Mouse (Mus musculus) liver, adult 2 months (tissue): ENCODE results near the gene Kpna1. TPM values are rescaled to one million over a fixed set of nuclear protein-coding genes. Genes with fewer than 3 reads are reported as not detected.
"Not testable (repeated sequence)": the region's sequence is repeated elsewhere in the genome, so short reads cannot be mapped to it uniquely, and the experiment has no call there.

Experiments used
- DNase-seq: peaks from one replicate; pipeline ENCODE4 v3.0.0-alpha.2; 2011; ENCODE audit warnings: low read depth, low spot score; ENCODE audit errors: extremely low read depth
- H3K27ac ChIP-seq: fragments of 200-500 bp; replicated peaks from 2 replicates; pipeline ENCODE4 v1.5.1; 2012; ENCODE audit warnings: low read depth, mild to moderate bottlenecking, control low read depth, inconsistent platforms, low read length; ENCODE audit not compliant: insufficient read depth
- H3K27me3 ChIP-seq: fragments of 200-500 bp; 2 replicates; pipeline ENCODE4 v1.6.1; 2012; ENCODE audit warnings: mild to moderate bottlenecking, moderate library complexity, low read length, inconsistent platforms; ENCODE audit not compliant: control insufficient read depth, insufficient read depth
- H3K36me3 ChIP-seq: fragments of 200-500 bp; 2 replicates; pipeline ENCODE4 v1.6.1; 2012; ENCODE audit warnings: low read length, inconsistent platforms; ENCODE audit not compliant: control insufficient read depth, insufficient read depth
- H3K4me1 ChIP-seq: fragments of 200-500 bp; 2 replicates; pipeline ENCODE4 v1.6.1; 2011; ENCODE audit warnings: low read length; ENCODE audit not compliant: control insufficient read depth, insufficient read depth
- H3K4me3 ChIP-seq: fragments of 200-500 bp; 2 replicates; pipeline ENCODE4 v1.5.1; 2011; ENCODE audit warnings: low read depth, mild to moderate bottlenecking, control low read depth, low read length, moderate library complexity; ENCODE audit not compliant: insufficient read depth
- H3K79me2 ChIP-seq: fragments of 200-500 bp; 2 replicates; pipeline ENCODE4 v1.6.1; 2012; ENCODE audit warnings: inconsistent platforms, mild to moderate bottlenecking, low read length, moderate library complexity; ENCODE audit not compliant: control insufficient read depth, insufficient read depth
- H3K9ac ChIP-seq: fragments of 200-500 bp; 2 replicates; pipeline ENCODE4 v1.6.1; 2012; ENCODE audit warnings: low read depth, mild to moderate bottlenecking, control low read depth, inconsistent platforms, low read length
- CTCF ChIP-seq: fragments of 200-500 bp; IDR thresholded peaks from 2 replicates; pipeline ENCODE4 v1.5.1; 2011; ENCODE audit warnings: low read depth, low read length, control low read depth
- POLR2A ChIP-seq: fragments of 200-500 bp; IDR thresholded peaks from 2 replicates; pipeline ENCODE4 v1.6.1; 2011; ENCODE audit warnings: low read length, control low read depth; ENCODE audit not compliant: insufficient read depth; ENCODE audit errors: extremely low read depth
- WGBS: fragments of 180-500 bp; shearing (Covaris S2); methylation state at CpG from one replicate; pipeline ENCODE4 v1.1.7; 2018; 5-methylcytosine and 5-hydroxymethylcytosine counted together
- polyA plus RNA-seq: library from polyadenylated mRNA; depleted of rRNA; stranded (reverse); fragments of >200 nt; gene quantifications from 2 replicates; pipeline ENCODE4 v1.2.3, GENCODE M21; 2012
- total RNA-seq: library from RNA; depleted of rRNA; stranded (reverse); fragments of >200 nt; gene quantifications from 2 replicates; pipeline ENCODE4 v1.2.3, GENCODE M21; 2014

Gene Kpna1
- total and polyA plus RNA-seq, 2 experiments: 5.7 to 21.1 TPM

- WGBS: under 1% methylated on average over 54 of the region's 54 CpGs
- peak overlapping the region; percentile 88 for H3K27ac ChIP-seq
- H3K4me1 ChIP-seq: peaks cover 3% of the 10 kb centered on the region; the same call in 1 of the 2 replicates
- TF ChIP-seq POLR2A (peak; percentile 80), CTCF (no peak)
- H3K79me2 ChIP-seq: peaks cover 17% of the 10 kb centered on the region; the same call in 1 of the 2 replicates
- no peaks in the 10 kb centered on the region for H3K27me3 ChIP-seq
- peak overlapping the region; percentile 96 for H3K9ac ChIP-seq
- H3K36me3 ChIP-seq: no peaks in the 10 kb centered on the region
- DNase-seq: peak; percentile 83
- peak overlapping the region; percentile 97 for H3K4me3 ChIP-seq
Observed at GRCm38 (mm10) chr16:35982902-35983516, 4.5 kb downstream of the Kpna1 start.

GRCm38 (mm10) chr16:35983517-35984101 is 5.1 kb downstream of the Kpna1 start:
- 1% methylated on average over 80 of the region's 86 CpGs for WGBS
- Histone ChIP-seq H3K9ac (peak overlapping the region; percentile 96), H3K36me3 (no peaks in the 10 kb centered on the region), H3K79me2 (peaks cover 20% of the 10 kb centered on the region; the same call in 1 of the 2 replicates), H3K4me3 (peak overlapping the region; percentile 97), H3K27me3 (no peaks in the 10 kb centered on the region), H3K27ac (peak overlapping the region; percentile 88), H3K4me1 (peaks cover 3% of the 10 kb centered on the region; the same call in 1 of the 2 replicates)
- no peak for TF ChIP-seq CTCF
- no peak for TF ChIP-seq POLR2A
- DNase-seq: peak; percentile 63

- Histone ChIP-seq H3K9ac (no peak overlapping the region), H3K27ac (no peak overlapping the region), H3K4me1 (peaks cover 3% of the 10 kb centered on the region; the same call in 1 of the 2 replicates), H3K27me3 (no peaks in the 10 kb centered on the region), H3K36me3 (no peaks in the 10 kb centered on the region), H3K79me2 (peaks cover 21% of the 10 kb centered on the region; the same call in 1 of the 2 replicates), H3K4me3 (no peak overlapping the region)
- no peak for TF ChIP-seq CTCF
- no peak for TF ChIP-seq POLR2A
- 22% methylated on average over 3 of the region's 3 CpGs for WGBS
- DNase-seq: no peak
Observed at GRCm38 (mm10) chr16:35984471-35984870, 5.9 kb downstream of the Kpna1 start.

GRCm38 (mm10) chr16:35987930-35988329 is 9.4 kb downstream of the Kpna1 start:
- peaks cover 26% of the 10 kb centered on the region; the same call in 1 of the 2 replicates for H3K79me2 ChIP-seq
- no peak overlapping the region for H3K9ac ChIP-seq
- no peaks in the 10 kb centered on the region for H3K27me3 ChIP-seq
- WGBS: 62% methylated on average over 1 of the region's 1 CpGs
- TF ChIP-seq POLR2A (no peak), CTCF (no peak)
- H3K36me3 ChIP-seq: no peaks in the 10 kb centered on the region
- no peak for DNase-seq
- no peak overlapping the region for H3K27ac ChIP-seq
- peaks cover 3% of the 10 kb centered on the region; the same call in 1 of the 2 replicates for H3K4me1 ChIP-seq
- no peak overlapping the region for H3K4me3 ChIP-seq

- no peaks in the 10 kb centered on the region for H3K36me3 ChIP-seq
- H3K9ac ChIP-seq: no peak overlapping the region
- TF ChIP-seq CTCF (no peak), POLR2A (no peak)
- DNase-seq: no peak
- WGBS: 52% methylated on average over 1 of the region's 1 CpGs
- H3K27ac ChIP-seq: no peak overlapping the region
- no peaks in the 10 kb centered on the region for H3K27me3 ChIP-seq
- peaks cover 26% of the 10 kb centered on the region for H3K79me2 ChIP-seq
- H3K4me1 ChIP-seq: no peaks in the 10 kb centered on the region; the same call in 1 of the 2 replicates
- H3K4me3 ChIP-seq: no peak overlapping the region
Observed at GRCm38 (mm10) chr16:35992391-35992790, 13.8 kb downstream of the Kpna1 start.

GRCm38 (mm10) chr16:35993316-35993715 is 14.8 kb downstream of the Kpna1 start:
- Histone ChIP-seq H3K9ac (no peak overlapping the region), H3K79me2 (peaks cover 29% of the 10 kb centered on the region), H3K4me1 (no peaks in the 10 kb centered on the region; the same call in 1 of the 2 replicates), H3K4me3 (no peak overlapping the region), H3K27me3 (no peaks in the 10 kb centered on the region), H3K36me3 (no peaks in the 10 kb centered on the region), H3K27ac (no peak overlapping the region)
- TF ChIP-seq CTCF (no peak), POLR2A (no peak)
- no peak for DNase-seq
- WGBS: 92% methylated on average over 3 of the region's 3 CpGs

GRCm38 (mm10) chr16:35998852-35999251 is 20.3 kb downstream of the Kpna1 start:
- H3K36me3 ChIP-seq: peaks cover 16% of the 10 kb centered on the region
- not testable (repeated sequence) for H3K4me3 ChIP-seq, DNase-seq, H3K27ac ChIP-seq, H3K27me3 ChIP-seq, H3K9ac ChIP-seq, H3K4me1 ChIP-seq
- 85% methylated on average over 4 of the region's 4 CpGs for WGBS
- peaks cover 15% of the 10 kb centered on the region for H3K79me2 ChIP-seq
